Mouse (Mus musculus): ENCODE measurements at regions not wholly inside any gene's neighbourhood (a gene's known extent, or its start where the extent isn't known, plus 50 kb on each side); places are given as distances from the start of the nearest gene placed in this dataset.
A peak's percentile ranks its signal among the peaks of the same experiment; 100 is the strongest.

DNA sequence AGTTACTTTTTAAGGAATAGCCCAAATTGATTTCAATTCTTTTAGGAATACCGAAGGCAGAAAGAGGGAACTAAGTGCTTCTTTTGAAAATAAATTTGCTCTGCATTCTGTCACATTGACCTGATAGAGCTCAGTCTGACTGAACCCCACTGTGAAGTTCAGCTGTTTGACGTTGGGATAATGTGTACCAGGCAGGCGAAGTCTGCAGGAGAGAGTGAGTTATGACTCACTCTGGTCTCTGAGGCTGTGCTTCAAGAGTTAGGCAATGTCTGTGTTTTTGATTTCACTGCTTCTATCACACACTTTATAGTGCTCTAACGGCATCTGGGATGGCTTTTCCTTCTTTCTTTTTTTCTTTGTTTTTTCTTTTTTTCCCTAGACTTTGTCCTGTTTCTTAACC, 283.5 kb downstream of the Naf1 start:
- DNase-seq (ENCODE audit: low read depth, low spot score), result no peak

GRCm38 (mm10) chr8:67181741-67182140, 321.7 kb downstream of the Naf1 start:
- DNase-seq (ENCODE audit: low read depth, low spot score), result no peak

- DNase-seq (ENCODE audit: low read depth, low spot score), result no peak
Measured at GRCm38 (mm10) chr8:67199213-67199612, 324.4 kb upstream of the Nat3 start.

GRCm38 (mm10) chr8:67206064-67206463, 317.6 kb upstream of the Nat3 start:
- no peak for DNase-seq (ENCODE audit: low read depth, low spot score)

DNA sequence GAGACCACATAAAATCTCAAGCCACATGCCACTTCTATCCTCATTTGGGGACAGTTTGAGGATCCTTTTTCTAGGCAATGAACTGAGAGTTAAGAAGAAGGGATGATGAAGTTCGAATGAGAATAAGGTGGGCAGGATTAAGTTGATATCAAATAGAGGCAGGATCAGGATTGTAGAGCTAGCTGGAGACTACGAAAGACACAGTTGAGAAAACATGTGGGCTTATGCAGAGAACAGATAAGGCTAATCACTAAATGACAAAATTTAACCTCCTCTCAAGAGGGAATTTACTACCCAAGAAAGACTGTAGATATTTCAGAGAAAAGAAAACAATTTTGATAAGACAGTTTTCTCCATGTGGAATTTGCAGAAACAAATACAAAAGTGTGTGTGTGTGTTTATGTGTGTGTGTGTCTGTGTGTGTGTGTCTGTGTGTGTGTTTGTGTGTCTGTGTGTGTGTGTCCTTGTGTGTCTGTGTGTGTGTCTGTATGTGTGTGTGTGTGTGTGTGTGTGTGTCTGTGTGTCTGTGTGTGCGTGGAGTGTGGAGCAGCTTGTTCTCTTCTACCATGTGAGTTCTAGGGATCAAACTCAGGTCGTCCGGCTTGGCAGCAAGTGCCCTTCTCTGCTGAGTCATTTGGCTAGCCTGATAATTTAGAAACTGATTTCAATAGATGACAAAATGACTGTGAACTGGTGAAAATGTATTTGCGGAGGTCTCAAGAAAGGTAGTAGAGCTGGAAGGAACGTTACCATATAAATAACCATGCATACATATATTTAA, 291.5 kb upstream of the Nat3 start:
- DNase-seq (ENCODE audit: low read depth, low spot score), result no peak

DNA sequence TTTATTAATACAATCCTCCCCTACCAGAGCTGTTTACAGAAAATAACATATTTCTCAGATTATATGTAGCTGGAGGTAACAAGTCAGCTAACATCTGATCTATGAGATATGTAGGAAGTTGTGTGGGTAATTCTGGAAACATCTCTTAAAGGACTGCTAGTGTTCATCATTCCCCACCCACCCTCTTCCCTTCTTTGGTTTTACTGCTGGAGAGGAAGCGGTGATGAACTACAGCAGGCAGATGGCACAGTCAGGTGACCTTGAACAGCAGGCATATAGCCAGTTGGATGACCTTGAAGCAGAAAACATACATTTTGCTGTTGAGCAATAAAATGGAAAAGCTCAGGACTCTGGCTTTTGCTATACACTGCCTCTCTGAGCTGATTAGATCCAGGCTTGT, 284.7 kb upstream of the Nat3 start:
- DNase-seq (ENCODE audit: low read depth, low spot score), result no peak

GRCm38 (mm10) chr8:67278759-67279158, 244.9 kb upstream of the Nat3 start:
- DNase-seq (ENCODE audit: low read depth, low spot score), result no peak

DNA sequence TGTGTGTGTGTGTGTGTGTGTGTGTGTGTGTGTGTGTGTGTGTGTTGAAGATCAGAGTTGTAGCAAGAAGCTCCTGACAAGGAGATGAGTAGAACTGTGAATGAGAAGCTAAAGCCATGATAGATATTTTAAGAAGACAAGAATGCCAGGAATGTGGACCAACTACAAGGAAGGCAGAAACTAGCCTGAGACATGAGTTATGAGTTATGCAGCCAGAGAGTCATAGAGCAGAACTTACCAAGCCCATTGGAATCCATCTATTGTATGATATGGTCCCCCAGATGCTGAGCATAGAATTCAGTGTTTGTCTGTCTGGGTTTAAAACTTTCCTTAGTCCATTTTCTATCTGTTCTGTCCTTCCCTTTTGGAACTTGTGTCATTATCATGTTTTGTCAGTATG, 244.2 kb upstream of the Nat3 start:
- DNase-seq (ENCODE audit: low read depth, low spot score), result no peak

GRCm38 (mm10) chr8:67310494-67310893, 213.2 kb upstream of the Nat3 start:
- no peak for DNase-seq (ENCODE audit: low read depth, low spot score)

- no peak for DNase-seq (ENCODE audit: low read depth, low spot score)
Measured at GRCm38 (mm10) chr8:67317371-67317770, 206.3 kb upstream of the Nat3 start.

DNA sequence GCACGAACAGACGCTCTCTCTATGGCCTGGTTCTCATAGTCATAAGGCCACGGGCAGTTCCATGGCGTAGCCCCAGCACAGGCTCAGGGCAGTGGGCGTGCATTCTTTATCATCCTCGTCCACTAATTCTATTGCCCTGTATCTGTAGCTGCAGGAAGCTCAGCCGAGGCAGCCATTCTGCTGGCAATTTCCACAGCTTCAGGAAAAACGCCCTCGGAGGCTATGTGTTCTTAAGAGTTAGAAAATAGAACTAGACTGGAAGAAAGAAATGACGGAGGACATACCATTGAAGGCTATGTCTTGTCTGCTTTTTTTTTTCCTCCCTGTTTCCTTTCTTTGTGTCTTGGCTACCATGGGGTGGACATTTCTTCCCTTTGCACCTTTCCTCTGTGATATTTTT, 205.0 kb upstream of the Nat3 start:
- DNase-seq (ENCODE audit: low read depth, low spot score), result no peak

DNA sequence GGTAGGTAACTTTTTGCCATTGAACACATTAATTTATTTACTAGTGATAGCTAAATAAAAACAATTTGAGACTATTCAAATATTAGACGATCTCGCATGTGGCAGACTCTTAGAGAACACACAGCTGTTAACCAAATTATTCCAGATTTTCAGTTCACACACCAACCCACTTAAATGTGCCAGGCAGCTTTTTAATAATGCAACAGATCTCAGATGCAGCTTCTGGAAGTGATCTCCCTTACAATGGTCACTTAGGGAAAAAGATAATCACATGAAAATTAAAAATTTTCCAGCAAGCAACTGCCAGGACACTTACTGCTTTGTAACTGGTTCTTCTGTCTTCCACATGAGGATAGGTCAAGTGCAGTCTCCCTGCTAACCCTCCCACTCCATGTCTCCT, 203.1 kb upstream of the Nat3 start:
- DNase-seq (ENCODE audit: low read depth, low spot score), result no peak

- DNase-seq (ENCODE audit: low read depth, low spot score), result no peak
Measured at GRCm38 (mm10) chr8:67328439-67328838, 195.2 kb upstream of the Nat3 start.

- no peak for DNase-seq (ENCODE audit: low read depth, low spot score)
Measured at GRCm38 (mm10) chr8:67377061-67377460, 146.6 kb upstream of the Nat3 start.

DNA sequence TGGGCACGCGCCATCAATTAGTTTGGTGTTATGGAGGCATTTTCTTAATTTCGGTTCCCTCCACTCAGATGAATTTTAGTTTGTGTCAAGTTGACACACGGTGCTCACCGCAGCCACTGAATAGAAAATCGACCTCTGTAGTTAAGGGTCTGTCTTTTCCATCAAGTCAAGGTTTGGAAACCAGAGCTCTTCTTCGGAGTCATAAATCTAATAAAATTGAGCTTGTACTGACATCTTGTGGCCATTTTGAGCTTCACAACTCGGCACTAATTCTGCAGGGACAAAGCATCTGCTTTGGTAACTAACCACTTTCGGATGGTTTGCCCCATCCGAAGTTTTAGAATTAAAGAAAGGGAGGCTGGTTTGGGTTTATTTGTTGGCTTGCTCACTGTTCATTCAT, 117.7 kb upstream of the Nat3 start:
- DNase-seq (ENCODE audit: low read depth, low spot score), result peak; percentile 1

DNA sequence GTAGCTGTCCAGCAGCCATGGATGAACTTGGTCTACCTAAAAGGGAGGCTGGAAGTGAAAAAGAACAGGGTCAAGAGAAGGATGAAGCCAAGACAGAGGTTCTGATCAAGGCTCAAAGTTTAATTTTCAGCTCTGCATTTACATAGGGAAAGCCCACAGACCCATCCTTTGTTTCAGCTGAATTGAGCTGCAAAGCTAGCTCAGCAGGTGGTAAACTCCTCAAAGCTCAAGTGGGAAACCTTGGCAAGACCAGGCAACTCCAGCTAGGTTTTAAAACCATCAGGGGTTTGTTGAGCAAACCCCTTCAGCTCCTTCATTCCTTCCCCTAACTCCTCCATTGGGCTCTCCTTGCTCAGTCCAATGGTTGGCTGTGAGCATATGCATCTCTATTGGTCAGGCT, 108.8 kb upstream of the Nat3 start:
- no peak for DNase-seq (ENCODE audit: low read depth, low spot score)

- no peak for DNase-seq (ENCODE audit: low read depth, low spot score)
Measured at GRCm38 (mm10) chr8:67422521-67422920, 101.1 kb upstream of the Nat3 start.

Data from A20 (cell line).